Mouse (Mus musculus) ovary, postnatal 10 days (tissue): ENCODE measurements at regions not wholly inside any gene's neighbourhood (a gene's known extent, or its start where the extent isn't known, plus 50 kb on each side); places are given as distances from the start of the nearest gene placed in this dataset.

Experiments used
- DNase-seq: peaks from one replicate; pipeline ENCODE4 v3.0.0; 2022; ENCODE audit warnings: low spot score

DNA sequence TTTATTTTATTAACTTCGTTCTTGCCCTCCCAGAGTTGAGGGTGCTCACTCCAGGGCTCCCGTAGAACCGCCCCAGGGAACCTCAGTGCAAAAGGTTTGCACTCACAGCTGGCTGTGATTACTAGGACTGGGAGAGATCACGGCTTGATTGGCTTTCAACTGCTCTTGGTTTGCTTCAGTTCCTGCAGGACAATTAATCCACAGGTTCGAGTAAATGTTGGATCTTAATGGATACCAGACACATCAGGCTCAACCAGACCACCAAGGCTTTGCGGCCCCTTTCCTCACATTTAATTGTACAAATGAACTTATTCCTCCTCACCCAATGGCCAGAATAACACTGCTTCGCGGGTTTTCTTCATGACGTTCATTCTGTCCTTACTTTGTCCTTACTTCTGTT is 502.9 kb downstream of the Kcnj2 start:
- no peak for DNase-seq

DNA sequence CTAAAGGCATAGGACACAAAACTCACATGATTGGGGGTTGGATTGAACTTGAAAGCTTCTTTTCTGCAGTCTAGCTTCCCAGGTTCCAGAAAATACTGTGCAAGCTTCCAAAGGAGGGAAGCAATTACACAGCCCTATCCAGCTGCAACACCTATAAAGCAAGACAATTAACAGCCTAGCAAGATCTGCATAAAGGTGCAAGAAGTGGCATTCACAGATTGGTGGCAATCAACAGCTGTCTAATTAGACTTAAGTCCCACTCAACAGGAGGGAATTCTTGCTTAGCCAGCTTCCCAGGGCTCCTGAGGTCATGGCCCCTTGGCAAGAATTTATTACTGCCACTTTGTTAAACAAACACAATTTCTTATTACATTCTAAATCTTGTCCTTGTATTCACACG is 511.9 kb downstream of the Kcnj2 start:
- DNase-seq, result no peak

DNA sequence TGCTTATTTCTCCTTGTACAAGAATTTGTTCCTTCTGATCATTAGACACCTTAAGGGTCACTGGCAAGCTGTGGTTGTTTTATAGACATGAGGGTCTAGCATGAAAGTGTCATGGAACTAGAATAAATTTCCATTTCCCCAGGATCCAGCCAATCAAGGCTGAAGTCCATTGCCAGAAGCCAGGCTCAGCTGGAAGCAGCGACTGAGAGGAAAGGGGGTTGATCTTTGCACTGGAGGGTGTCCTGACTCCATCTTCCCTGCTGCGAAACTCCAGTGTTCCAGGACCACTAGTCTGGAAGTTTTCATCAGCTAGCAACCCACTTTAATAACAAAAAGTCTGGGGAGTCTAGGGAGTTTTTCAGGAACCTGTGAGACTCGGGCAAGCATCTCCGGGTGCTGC is 517.0 kb downstream of the Kcnj2 start:
- DNase-seq, result no peak

DNA sequence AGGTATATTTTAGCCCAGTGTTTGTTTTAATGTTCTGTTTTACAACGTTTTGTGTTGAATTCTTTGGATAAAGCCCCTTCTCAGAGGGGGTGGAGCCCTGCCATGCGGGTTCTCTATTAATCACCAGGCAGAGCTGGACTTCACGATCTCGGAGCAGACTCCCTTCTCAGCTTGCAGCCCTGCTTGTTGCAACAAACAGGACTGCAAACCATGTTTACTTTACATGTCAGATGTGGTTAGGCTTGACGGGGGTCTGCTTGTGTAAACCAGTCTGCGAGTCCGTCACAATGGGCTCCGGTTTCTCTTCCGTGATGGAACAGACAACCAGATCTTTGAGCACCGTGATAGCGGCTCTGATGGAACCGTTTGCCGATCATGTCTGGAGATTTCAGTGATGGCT is 517.6 kb downstream of the Kcnj2 start:
- DNase-seq, result no peak

DNA sequence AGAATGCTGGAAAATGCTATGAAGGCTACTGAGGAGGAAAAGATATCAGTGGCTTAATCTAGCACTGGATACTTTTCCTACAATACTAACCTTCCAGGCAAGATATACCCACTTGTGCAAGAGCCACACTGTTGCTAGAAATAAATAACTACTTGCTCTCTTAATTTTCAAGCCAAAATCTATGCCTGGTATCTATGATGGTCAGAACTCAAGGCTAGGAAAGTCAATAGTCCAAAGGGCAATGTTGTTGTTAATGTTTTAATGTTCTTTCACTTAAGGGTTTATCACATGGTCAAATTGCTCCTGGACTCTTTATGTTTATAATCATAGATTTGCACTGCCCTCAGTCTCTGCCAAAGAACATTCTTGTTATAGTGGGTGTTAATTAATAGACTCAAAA is 533.5 kb downstream of the Kcnj2 start:
- no peak for DNase-seq

DNA sequence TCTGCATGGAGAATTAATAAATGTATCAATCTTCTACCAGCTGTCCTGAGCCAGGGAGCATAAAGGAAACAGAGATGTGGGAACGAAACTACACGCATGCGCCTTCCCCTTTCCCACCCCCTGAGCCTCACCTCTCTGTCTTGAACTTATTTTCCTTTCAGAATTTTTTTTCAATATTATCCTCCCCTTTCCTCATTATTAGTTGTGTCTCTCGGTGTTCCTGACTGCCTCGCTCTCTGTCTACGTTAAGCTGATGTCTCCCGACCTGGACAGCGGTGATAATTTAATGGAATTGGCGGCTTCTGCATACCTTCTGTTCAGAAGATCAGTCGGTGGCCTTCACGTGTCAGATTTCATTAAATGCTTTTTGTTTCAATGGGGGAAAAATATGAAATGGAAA is 539.2 kb downstream of the Kcnj2 start:
- no peak for DNase-seq

DNA sequence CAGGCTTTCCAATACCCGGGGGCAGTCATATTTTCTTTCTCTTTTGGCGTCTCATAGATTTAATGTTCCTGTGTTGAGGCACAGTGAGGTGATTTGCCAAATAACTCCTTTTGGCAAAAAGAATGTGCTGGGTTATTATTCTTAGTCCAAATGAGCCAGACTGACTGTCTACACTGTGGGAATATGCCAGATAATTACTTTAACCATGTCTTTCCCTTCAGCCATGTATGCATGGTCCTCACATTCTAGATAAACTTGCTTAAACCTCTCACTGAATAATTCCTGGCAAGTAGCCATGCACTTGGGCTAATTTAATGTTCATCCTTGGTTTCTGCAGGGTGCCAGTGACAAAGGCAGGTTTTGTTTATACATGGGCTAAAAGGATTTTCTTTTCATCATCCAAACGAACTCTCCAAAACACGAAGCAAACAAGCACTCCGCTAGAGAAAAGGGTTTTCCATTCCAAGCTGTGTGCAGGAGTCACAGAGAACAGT is 544.6 kb downstream of the Kcnj2 start:
- no peak for DNase-seq

DNA sequence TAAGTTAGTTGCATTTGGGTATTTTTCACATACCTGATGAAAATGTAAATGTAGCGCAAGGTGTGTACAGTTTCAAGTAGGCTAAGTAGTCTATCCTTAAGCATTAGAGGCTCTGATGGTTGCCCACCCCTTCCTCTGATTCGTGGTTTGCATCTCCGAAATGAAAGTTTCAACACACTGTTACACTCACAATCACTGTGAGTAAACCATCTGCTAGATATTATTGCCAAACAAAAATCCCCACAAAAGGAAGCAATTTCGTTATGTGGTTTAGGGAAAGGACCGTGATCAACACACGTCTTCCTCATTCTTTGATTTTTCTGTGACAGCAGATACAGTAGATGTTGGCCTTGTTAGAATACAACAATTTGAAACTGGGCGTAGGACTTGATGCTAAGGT is 577.6 kb downstream of the Kcnj2 start:
- no peak for DNase-seq

DNA sequence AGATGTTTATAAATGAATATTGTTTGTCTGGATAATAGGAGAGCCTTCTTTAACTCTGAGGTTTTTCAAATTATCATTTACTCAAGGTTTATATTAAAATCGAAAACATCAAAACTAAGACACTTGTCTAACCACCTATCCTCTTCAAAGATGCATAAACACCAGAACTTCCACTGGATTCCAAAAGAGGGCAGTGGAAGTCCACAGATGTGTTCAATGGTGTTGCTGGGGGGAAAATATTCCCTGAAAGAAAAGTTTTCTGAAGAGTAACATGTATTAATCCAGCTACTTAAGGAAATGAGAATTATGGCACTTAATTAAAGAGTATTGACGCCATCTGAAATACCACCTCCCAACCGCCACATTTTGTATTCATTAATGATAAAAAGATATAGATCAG is 586.9 kb downstream of the Kcnj2 start:
- DNase-seq, result no peak

DNA sequence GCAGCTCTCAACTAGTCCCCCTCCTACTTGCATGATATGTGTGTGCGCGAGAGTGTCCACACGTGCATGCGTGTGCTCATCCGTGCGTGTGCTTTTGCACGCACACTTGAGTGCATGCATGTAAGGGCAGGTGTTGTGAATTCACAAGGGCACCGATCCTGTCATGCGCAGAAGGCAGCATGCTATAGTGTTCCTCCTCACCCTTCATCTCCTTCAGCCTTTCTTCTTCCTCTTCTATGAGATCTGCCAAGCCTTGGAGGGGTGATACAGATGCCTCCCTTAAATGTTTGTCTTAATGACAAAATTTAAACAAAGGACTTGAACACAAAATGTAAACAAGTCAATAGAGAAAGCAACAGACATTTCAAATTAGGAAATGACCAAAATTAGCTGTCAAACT is 591.8 kb downstream of the Kcnj2 start:
- DNase-seq, result no peak

DNA sequence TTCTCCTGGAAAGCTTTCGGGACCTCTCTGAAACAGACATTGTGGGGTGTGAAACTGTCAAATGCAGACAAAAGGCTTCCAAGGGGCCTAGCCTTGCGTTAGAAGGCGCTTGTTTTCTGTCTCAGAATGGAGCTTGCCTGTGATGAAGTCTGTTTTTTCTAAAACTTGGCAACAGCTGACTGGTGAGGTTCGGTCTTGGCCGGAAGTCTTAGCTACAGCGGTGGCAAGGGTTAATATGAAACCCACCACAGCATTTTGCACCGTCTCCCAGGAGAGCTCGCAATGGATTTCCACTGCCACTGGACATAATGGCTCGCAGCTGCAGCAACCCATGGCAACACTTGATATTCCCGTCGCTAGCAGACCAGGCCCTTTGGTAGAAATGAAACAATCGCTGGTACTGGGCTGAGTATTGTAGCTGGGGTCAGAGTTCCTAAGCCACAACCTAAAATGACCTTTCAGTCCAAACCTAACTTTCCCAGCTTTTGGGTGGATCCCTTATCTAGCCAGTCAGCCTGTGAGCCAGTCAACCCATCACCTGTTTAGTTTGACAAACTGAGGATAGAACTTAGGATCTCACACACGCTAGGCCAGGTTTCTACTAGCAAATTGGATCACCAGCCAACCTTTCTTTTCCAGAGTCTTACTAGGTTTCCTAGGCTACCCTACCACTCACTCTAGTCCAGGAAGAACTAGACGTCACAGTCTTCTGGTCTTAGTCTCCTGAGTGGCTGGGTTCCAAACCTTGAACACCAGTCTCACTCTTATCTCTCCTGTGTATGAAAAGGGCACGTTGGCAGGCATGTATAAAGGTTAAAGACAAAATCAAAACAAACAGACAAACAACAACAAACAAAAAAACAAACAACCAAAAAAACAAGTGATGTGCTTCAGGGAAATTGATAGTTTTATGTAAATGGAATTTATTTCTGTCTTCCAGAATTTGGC is 592.7 kb downstream of the Kcnj2 start:
- no peak for DNase-seq

DNA sequence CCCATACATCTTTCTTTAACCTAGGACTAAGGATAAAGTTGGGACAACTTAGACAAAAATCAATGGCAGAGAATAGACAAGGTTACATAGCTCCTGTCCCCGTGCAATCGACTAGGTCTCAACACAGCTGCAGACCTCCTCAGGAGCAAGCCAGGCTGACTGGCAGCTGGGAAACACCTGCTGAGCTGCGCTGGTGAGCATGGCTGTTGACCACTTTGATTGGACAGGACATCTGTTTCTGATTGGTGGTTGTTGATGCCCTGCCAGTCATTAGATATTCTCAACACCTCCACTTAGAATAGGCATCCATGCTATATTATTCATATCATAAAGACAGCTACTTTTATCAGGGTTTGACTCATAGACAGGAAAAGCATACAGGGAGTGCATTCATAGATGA is 597.3 kb downstream of the Kcnj2 start:
- no peak for DNase-seq

DNA sequence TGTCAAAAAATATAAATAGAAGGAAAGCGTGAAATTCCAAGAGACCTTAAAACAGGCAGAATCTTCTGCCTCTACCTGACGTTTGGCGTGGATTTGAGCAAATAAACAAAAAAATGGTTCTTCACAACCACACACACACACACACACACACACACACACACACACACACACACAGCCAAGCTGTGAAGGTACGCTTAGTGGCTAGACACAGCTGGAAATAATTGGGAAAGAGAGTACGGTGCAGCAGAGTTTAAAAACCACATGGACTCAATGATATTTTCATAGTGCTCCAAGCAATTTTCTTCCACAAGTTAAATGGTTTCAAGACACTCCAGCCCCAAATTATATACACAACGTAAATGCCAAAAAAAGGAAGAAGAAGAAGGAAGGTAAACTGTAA is 600.4 kb downstream of the Kcnj2 start:
- DNase-seq, result no peak

DNA sequence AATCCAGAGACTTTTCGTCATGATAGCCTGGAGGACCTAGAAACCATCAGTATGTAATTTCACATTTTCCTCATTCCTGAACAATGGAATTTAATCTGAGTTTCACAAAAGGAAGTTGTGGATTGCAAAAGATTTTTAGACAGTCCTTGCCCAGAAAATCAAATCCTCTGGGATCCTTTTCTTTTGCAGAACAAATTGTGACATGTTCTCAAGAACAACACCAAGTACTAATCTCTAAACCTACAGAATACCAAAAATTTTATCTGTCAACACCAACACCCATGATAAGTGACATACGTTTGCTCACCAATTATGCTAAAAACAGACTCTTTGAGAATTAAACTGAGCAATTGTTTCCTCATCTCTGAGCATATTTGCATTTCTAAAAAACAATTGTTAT is 605.9 kb downstream of the Kcnj2 start:
- DNase-seq, result no peak

DNA sequence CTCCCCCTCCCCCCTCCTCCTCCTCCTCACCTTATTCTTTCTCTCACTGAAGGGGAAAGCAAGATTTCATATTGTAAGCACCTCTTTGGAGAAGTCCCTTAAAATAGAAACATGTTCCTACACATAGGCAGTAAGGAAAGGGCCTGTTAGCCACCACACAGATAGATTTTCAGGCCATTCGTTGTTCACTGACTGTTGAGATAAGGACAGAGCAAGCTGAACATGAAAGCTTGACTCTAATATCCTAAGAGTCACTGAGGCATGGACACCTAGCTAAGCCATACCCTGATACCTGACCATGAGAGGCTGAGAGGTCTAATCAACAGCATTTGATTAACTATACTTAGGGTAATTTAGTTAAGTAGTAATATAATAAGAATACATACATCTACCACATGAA is 609.7 kb downstream of the Kcnj2 start:
- no peak for DNase-seq

DNA sequence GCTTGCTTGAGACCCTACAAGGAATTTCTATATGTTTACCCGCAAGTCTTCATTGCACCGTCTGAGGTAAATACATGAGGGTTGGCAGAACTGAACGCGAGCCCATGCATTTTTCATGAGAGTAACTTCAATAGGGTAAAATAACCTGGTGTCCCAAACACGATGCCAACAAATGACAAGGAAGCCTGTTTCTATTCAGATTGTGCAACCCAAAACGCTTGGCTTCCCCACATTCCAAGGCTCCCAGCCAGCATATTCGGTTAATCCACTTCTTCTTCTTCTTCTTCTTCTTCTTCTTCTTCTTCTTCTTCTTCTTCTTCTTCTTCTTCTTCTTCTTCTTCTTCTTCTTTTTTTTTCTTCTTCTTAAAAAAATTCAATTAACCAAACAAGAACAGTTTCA is 616.4 kb downstream of the Kcnj2 start:
- no peak for DNase-seq

DNA sequence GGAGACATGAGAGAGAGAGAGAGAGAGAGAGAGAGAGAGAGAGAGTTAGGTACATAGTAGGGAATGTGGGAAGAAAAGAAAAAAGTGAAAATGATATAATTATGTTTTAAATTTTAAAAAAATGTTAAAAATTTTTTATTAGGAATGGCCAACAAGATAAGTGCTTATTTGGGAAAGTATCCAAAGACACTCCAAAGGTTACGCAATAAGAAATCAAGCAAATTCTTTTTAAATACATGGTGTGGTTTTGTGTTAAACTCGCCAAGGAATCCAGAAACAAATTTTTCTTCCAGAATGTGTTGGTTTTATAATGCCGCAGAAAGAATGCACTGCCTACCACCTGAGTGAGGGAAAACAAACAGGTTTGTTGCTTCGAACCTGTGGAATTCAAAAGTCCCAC is 617.9 kb downstream of the Kcnj2 start:
- no peak for DNase-seq

DNA sequence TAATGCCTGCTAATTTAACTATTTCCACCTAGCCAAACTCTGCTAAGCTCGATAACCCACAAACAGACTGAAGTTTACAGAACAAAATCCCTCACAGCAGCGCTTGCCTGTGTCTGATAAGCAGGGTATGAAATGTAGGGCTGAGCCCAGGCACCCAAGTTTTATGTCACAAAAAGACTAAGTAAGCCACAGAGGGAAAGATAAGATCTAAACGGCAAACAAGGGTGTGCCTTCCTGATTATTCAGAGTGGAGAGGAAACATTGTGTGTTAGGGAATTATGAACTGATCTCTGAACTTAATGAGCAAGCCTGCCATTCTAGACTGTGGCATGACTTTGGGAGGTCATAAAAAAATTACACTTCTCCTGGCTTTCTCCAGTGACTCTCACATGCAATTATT is 621.8 kb downstream of the Kcnj2 start:
- DNase-seq, result no peak

DNA sequence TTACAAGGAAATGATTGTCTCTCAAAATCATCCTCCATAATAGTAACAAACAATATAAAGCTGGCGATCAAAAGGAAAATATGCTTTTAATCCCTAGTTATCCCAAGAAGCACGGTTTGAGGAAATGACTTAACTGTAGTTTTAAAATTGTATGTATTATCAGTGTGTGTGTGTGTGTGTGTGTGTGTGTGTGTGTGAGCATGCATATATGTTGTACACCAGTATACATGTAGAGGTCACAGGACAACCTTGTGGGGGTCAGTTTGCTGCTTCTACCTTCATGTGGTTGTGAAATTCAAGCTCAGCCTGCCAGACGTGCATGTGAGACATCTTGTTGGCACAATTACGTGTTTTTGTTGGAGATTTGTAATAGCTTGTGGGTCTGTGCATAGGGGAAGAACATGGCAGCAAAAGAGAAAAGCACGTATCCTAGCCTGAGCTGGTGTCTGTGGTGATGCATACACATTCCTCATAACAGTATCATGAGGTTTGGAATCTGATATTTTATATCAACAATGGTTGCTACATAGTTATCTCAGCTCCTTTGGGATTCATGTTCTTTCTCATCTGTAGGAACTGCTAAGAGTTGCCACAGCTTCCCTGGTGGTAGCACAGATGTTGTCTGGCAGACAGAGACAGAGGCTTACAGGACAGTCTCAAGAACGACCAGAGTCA is 622.4 kb downstream of the Kcnj2 start:
- no peak for DNase-seq

DNA sequence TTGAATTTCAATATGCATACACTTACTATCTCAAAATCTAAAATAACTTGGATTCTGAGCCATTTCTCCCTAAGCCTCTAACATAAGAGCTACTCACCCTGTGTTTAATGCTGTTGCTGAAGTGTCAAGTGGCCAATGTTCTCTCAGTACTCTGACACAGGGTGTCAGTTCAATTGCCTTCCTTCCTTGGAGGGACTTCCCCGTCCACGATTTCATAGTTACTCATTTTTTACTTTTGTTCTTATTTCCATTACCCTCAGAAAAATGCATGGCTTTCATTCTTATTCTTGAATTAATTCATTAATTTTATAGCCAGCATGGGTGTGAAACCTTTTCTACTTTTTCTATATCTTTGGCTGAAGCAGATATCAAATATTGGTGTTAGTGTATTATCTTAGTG is 623.9 kb downstream of the Kcnj2 start:
- DNase-seq, result no peak

DNA sequence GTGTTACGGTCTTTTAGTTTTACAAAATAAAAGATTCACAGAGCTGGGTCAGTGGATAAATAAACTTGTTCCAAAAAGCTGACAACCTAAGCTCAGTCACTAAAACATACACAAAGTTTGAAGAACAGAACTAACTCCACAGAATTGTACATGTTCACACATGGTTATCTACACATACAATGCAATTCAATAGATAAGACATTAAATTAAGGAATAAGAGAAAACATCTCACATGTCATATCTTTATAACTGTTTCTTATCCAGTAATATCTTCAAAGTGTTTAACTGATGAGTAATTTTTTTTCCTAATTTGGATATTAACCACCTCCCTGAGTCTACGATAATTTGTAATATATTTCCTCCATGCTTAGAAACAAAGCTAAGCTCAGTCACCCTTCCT is 625.5 kb downstream of the Kcnj2 start:
- no peak for DNase-seq

DNA sequence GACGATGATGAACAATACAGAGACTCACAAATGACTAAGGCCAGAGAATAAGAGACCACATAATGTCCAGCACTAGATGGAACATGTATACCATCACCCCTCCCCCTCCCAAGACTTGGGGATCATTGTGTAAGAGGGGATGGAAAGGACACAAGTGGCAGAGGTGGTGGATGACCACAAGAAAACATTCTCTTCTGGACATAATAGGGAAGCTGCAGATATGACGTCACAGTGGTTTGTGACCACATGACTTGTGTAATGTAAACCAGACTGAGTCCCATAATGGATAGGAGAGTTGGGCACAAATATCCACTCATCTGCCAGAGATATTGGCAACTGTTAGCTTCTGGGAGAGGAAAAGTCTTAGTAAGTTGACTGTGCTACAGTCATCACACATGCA is 630.7 kb downstream of the Kcnj2 start:
- DNase-seq, result no peak

DNA sequence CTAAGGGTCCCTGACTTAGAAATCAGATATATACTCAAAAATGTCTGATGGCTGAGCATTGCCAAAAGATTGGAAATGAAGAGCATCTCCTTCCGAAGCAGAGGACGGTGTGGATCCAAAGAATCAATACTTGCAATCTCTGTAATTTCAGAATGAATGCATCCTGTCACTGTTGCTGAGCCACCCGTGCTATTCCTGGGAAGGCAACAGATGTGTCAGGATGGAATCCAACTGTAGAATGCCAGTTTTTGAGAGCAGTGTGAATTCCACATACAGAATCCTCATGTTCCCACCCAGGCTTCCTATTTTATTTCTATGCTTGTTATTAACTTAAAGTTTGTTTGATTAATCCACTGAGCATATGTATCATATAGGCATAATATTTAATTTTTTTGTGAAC is 633.9 kb downstream of the Kcnj2 start:
- DNase-seq, result no peak

DNA sequence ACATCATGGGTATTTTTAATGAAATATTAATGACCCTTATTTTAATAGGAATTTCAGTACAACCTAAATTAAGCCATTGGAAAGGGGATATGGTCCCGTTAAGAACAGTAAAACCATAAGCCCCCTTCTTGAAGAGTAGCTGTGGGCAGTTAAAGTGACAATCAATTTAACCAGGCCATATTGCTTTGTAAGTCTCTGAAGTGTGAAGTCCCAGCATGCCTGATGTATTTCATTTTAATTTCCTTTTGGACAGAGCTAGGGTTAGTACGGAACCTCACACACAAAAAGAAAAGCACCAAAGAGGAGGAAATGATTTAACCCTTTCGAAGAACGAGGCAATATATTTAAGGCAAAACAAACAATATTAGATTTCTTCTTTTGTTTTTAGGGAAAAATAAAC is 640.9 kb downstream of the Kcnj2 start:
- no peak for DNase-seq
